Mouse (Mus musculus) G1E (cell line): ENCODE measurements around the gene Rab26. TPM values are rescaled to one million over a fixed set of nuclear protein-coding genes. Genes with fewer than 3 reads are reported as not detected.

Experiments
- ATAC-seq: 2 replicates; pipeline ENCODE4 v1.8.0; 2016; ENCODE audit warnings: mild to moderate bottlenecking; ENCODE audit not compliant: insufficient number of reproducible peaks, poor library complexity, low FRiP score, severe bottlenecking; ENCODE audit errors: extremely low read depth
- DNase-seq: peaks from one replicate; pipeline ENCODE4 v3.0.0; 2012; ENCODE audit warnings: low spot score
- H3K27me3 ChIP-seq: 2 replicates; pipeline ENCODE4 v1.6.1; 2012; ENCODE audit warnings: mild to moderate bottlenecking, low read length, inconsistent platforms; ENCODE audit not compliant: insufficient read depth
- H3K36me3 ChIP-seq: replicated peaks from 2 replicates; pipeline ENCODE3; 2012; ENCODE audit warnings: mild to moderate bottlenecking, inconsistent platforms
- H3K4me1 ChIP-seq: 2 replicates; pipeline ENCODE4 v1.6.1; 2012; ENCODE audit warnings: low read depth, low read length, inconsistent platforms, mixed read lengths; ENCODE audit not compliant: insufficient read depth
- H3K4me3 ChIP-seq: 2 replicates; pipeline ENCODE4 v1.5.1; 2012; ENCODE audit warnings: low read depth, mild to moderate bottlenecking, inconsistent platforms, low read length, moderate library complexity, mixed read lengths
- H3K9me3 ChIP-seq: replicated peaks from 2 replicates; pipeline ENCODE4 v1.6.1; 2012; ENCODE audit warnings: inconsistent platforms
- CTCF ChIP-seq: IDR thresholded peaks from 2 replicates; pipeline ENCODE4 v1.5.1; 2012; ENCODE audit warnings: low read depth, low read length, inconsistent platforms, mixed read lengths
- GATA1 ChIP-seq: IDR thresholded peaks from 2 replicates; pipeline ENCODE4 v1.6.1; 2012; ENCODE audit warnings: borderline replicate concordance, low read length, inconsistent platforms, mixed read lengths
- GATA2 ChIP-seq: IDR thresholded peaks from 2 replicates; pipeline ENCODE4 v1.6.1; 2012; ENCODE audit warnings: low read depth, low read length, inconsistent platforms, borderline replicate concordance
- POLR2AphosphoS5 ChIP-seq: IDR thresholded peaks from 2 replicates; pipeline ENCODE4 v1.6.1; 2012; ENCODE audit warnings: low read depth, low read length, inconsistent platforms; ENCODE audit not compliant: insufficient replicate concordance
- TAL1 ChIP-seq: conservative IDR thresholded peaks from 2 replicates; pipeline ENCODE4 v1.6.1; 2012; ENCODE audit warnings: low read depth, low read length, inconsistent platforms, mixed read lengths
- polyA plus RNA-seq: library from polyadenylated mRNA; stranded (reverse); fragments of >175 nt; gene quantifications from 2 replicates; pipeline ENCODE4 v1.2.3, GENCODE M21; 2012
- total RNA-seq, 2 experiments: library from RNA; stranded (forward) in 1 of 2; stranded (reverse) in 1 of 2; fragments of 200-1000 nt in 1 of 2; fragments of >200 nt in 1 of 2; fragmentation: Nextera tagmentation in 1 of 2; gene quantifications; 2 replicates each; pipeline ENCODE4 v1.2.3; 2014 to 2017

The Rab26 gene
- total and polyA plus RNA-seq, 3 experiments = 0.26 to 0.49 TPM; not detected in 1

GRCm38 (mm10) chr17:24560301-24561028, 26.5 kb upstream of the Rab26 start:
- DNase-seq = no peak
- Histone ChIP-seq H3K4me1 (peaks cover 5% of the 10 kb centered on the region; the same call in 1 of the 2 replicates), H3K4me3 (no peak overlapping the region), H3K27me3 (no peaks in the 10 kb centered on the region), H3K36me3 (peaks cover 50% of the 10 kb centered on the region), H3K9me3 (no peaks in the 10 kb centered on the region)
- TF ChIP-seq CTCF (no peak), GATA1 (no peak), TAL1 (no peak), POLR2AphosphoS5 (no peak), GATA2 (no peak)
- no peak for ATAC-seq

- no peaks in the 10 kb centered on the region for H3K9me3 ChIP-seq
- peaks cover 44% of the 10 kb centered on the region for H3K36me3 ChIP-seq
- no peak overlapping the region for H3K4me3 ChIP-seq
- H3K4me1 ChIP-seq = peaks cover 4% of the 10 kb centered on the region; the same call in 1 of the 2 replicates
- no peaks in the 10 kb centered on the region for H3K27me3 ChIP-seq
- ATAC-seq (no peak), DNase-seq (no peak)
- TF ChIP-seq POLR2AphosphoS5 (no peak), GATA2 (no peak), CTCF (no peak), GATA1 (no peak), TAL1 (no peak)
These were observed 25.1 kb upstream of the Rab26 start for GRCm38 (mm10) chr17:24559146-24559545.

GRCm38 (mm10) chr17:24558600-24559099, 24.6 kb upstream of the Rab26 start:
- peaks cover 4% of the 10 kb centered on the region; the same call in 1 of the 2 replicates for H3K4me1 ChIP-seq
- ATAC-seq (no peak), DNase-seq (no peak)
- H3K27me3 ChIP-seq = no peaks in the 10 kb centered on the region
- H3K9me3 ChIP-seq = no peaks in the 10 kb centered on the region
- H3K4me3 ChIP-seq = no peak overlapping the region
- H3K36me3 ChIP-seq = peaks cover 39% of the 10 kb centered on the region
- no peak for TF ChIP-seq TAL1
- no peak for TF ChIP-seq GATA1
- TF ChIP-seq POLR2AphosphoS5 = no peak
- TF ChIP-seq GATA2 = no peak
- no peak for TF ChIP-seq CTCF

- DNase-seq = no peak
- peaks cover 42% of the 10 kb centered on the region for H3K36me3 ChIP-seq
- H3K9me3 ChIP-seq = no peaks in the 10 kb centered on the region
- ATAC-seq = no peak
- H3K4me1 ChIP-seq = peaks cover 4% of the 10 kb centered on the region; the same call in 1 of the 2 replicates
- TF ChIP-seq POLR2AphosphoS5 = no peak
- no peak for TF ChIP-seq TAL1
- TF ChIP-seq CTCF = no peak
- H3K4me3 ChIP-seq = no peak overlapping the region
- H3K27me3 ChIP-seq = no peaks in the 10 kb centered on the region
These were observed 23.1 kb upstream of the Rab26 start for GRCm38 (mm10) chr17:24557091-24557490.

GRCm38 (mm10) chr17:24551050-24551444, 17.0 kb upstream of the Rab26 start:
- TF ChIP-seq CTCF = no peak
- TF ChIP-seq TAL1 = no peak
- no peak for TF ChIP-seq GATA1
- TF ChIP-seq GATA2 = no peak
- no peak for TF ChIP-seq POLR2AphosphoS5
- H3K36me3 ChIP-seq = peaks cover 16% of the 10 kb centered on the region
- H3K4me3 ChIP-seq = peak overlapping the region; percentile 87; the same call in 1 of the 2 replicates
- H3K4me1 ChIP-seq = peaks cover 30% of the 10 kb centered on the region
- no peaks in the 10 kb centered on the region for H3K9me3 ChIP-seq
- DNase-seq (no peak), ATAC-seq (no peak)
- no peaks in the 10 kb centered on the region for H3K27me3 ChIP-seq

- Histone ChIP-seq H3K27me3 (no peaks in the 10 kb centered on the region), H3K4me1 (peaks cover 30% of the 10 kb centered on the region), H3K36me3 (peaks cover 16% of the 10 kb centered on the region), H3K4me3 (peak overlapping the region; percentile 87), H3K9me3 (no peaks in the 10 kb centered on the region)
- DNase-seq (peak; percentile 73), ATAC-seq (0 out of 2 replicates have a peak, but pooled peaks have one; percentile 16)
- no peak for TF ChIP-seq GATA1
- no peak for TF ChIP-seq GATA2
- TF ChIP-seq TAL1 = no peak
- no peak for TF ChIP-seq POLR2AphosphoS5
These were observed 16.5 kb upstream of the Rab26 start for GRCm38 (mm10) chr17:24550416-24551049.
